Mouse (Mus musculus) lung, postnatal 14 days (tissue): ENCODE results near the gene Vdr.
"Not testable (repeated sequence)": the region's sequence is repeated elsewhere in the genome, so short reads cannot be mapped to it uniquely, and the experiment has no call there.

Experiments used
- DNase-seq: peaks from one replicate; pipeline ENCODE4 v3.0.0; 2021

Vdr gene

DNA sequence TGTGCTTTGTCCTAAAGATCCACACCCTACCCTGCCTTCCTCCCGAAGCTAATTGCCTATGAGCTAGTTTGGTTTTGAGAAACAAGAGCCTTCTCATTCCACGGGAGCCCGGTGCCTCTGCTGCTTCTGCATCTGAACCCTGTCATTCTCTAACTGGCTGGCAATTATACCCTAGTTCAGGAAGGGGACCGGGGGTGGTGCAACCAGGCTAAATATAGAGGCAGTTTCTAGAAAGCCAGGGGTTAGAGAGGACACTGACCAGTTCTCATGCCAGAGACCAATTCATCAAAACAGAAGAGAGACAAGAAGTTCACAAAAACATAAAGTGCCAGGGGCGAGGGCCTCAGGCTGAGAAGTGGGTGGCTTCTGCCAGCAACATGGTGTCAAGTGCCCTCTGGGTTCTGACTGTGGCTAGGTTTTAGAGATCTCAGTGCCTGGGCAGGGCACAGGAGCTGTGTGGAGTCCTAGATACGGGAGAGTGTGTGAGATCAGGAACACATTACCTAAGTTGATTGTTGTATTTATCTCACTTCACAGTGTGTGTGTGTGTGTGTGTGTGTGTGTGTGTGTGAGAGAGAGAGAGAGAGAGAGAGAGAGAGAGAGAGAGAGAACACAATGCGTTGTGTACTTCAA, 31.6 kb downstream of the Vdr start:
- no peak for DNase-seq

DNA sequence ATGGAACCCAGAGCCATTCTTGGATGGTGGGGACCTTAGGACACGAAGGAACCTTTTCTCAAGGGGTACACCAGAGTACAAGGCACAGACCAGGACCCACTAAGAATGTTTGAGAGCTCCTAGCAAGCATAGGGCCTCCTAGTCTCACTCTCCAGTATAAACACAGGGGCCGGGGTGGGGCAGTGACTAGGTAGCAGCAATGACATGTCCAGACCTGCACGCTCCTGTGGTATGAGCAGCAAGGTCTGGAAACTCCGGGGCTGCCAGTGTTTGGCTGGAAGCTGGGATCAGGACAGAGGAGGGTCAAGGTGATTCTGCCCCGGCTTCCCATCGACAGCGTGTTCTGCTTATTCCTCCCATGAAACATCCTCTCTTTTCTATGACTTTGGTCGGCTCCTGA, 34.6 kb downstream of the Vdr start:
- no peak for DNase-seq

DNA sequence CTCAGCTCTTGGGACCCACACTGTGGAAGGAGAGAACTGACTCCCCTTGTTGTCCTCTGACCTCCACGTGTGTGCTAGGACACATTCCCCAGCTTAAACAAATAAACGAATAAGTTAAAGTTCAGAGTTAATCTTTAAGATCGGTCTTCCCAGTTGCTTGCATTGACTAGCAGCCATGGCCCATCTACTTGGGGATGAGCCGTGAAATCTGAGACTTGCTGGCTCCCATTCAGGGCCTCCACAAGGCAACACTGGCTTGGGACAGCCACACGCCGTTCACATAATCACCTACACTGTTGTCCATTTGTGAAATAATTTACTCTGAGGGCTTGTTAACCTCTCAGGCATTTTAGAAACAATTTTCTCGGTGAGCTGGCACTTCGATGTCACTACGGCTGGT, 36.7 kb downstream of the Vdr start:
- DNase-seq: no peak

DNA sequence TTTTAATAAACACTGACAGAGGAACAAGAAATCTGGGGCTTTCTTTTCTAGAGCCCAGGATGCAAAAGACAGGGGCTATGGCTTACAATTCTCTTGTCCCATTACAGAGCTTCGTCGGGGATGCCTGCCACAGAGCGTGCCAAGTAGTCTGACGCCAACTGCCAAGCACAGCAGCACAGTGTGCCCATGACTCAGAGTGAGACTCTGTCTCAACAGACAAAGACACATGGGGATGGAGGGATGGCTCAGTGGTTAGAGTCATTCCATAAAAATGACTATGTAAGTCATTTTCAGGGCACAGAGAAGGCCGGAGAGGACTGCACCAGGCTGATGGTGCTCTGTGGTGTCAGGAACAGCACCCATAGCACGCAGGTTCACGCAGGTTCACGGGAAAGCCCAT, 38.3 kb downstream of the Vdr start:
- no peak for DNase-seq

DNA sequence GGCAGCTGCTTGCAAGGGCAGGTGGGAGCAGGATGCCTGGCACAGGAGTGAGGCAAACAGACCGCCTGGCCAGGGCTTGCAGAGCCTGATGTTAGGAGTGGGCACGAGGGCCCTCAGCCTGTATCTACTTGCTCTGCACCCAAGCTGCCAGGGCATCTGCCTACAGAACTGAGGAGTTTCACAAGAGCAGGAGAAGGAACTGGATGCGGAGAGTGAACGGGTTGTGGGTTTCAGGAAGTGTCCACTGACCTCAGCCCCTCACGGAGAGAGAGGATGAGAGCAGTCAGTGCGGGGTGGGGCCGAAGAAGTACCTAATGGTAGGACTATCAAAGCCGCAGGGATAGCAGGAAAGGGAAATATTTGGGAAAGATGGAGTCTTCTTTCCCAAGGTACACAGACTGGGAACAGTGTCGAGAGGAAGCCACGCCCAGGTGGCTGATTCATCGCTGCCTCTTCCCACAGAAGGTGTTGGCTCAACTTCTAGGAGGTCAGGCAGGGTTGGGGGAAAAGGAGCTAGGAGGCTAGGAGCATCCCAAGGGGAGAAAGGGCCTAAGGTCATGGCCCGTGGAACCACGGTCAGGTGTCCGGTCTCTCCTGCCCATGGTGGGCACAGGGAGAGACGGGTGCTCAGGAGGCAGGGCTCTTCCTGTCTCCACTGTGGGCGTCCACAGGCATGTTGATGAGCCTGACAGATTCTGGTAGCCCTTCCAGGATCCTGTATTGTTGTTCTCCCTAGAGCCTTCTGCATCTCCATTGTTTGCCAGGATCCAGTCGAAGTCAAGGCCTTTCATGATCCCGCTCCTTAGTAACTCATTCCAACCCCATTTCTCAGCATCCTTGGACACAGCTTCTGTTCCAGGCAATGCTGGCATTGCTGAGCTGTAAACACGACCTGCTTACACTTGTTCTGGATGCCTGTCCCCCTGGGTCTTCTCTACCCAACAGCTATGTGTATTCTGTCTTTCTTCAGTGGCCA, 39.1 kb downstream of the Vdr start:
- DNase-seq: no peak

DNA sequence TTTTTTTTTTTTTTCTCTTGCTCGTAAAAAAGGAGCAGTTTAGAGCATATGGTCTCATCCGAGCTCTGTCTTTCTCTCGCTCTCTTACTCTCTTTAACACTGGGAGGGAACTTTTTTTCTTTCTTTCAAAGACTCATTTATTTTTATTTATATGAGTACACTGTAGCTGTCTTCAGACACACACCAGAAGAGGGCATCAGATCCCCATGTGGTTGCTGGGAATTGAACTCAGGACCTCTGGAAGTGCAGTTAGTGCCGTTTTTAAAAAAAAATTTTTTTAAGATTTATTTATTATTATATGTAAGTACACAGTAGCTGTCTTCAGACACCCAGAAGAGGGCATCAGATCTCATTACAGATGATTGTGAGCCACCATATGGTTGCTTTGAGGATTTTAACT, 40.3 kb downstream of the Vdr start:
- not testable (repeated sequence) for DNase-seq

DNA sequence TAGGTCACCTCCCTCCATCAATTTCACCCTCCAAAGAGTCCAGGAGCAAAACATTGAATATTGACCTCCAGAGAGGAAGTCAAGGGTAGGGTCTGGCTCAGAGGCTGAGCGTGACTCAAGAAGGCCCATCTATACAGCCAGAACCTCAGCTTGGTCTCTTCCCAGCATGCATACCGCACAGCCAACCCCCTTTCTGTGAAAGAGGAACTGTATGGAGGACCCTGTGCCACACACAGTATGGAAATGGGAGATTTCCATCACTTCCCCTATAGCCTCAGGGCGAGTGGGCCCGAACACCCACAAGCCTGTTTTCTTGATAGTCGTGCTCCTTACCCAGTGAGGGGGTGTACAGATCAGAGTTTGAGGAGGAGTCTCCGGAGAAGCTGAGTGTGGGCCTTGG, 41.4 kb downstream of the Vdr start:
- no peak for DNase-seq

DNA sequence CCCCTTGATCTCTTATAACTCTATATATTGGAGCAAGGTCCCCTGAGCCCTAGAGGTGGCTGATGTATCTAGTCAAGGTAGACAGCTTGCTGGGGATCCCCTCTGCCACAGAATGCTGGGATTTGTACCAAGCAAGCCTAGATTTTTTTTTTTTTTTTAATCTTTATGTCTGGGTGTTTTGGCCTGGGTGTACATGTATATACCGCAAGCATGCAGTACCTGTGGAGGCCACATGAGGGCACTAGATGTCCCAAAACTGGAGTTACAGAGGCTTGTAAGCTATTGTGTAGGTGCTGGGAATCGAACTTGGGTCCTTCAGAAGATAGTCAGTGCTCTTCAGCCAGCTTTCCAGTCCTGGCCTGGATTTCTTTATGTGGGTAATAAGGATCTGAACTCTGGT, 44.4 kb downstream of the Vdr start:
- no peak for DNase-seq

DNA sequence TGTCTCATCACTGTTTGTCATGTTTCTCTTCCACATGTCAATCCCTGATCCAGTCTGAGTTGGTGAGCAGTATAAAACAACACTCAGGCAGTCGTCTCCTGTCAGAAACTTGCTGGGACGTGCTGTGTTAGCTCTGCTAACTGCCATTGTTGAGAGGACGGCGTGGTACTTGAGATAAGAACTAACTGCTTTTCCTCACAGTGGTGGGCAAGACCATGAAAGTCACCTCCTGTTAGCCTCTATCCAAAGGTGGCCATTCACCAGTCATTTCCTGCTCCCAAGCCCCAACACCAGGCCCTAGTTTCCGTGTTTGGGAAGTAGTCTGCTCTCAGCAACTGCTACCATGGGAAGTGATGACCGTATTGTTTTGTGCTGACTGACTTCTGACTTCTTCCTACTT, 45.3 kb downstream of the Vdr start:
- DNase-seq: no peak

DNA sequence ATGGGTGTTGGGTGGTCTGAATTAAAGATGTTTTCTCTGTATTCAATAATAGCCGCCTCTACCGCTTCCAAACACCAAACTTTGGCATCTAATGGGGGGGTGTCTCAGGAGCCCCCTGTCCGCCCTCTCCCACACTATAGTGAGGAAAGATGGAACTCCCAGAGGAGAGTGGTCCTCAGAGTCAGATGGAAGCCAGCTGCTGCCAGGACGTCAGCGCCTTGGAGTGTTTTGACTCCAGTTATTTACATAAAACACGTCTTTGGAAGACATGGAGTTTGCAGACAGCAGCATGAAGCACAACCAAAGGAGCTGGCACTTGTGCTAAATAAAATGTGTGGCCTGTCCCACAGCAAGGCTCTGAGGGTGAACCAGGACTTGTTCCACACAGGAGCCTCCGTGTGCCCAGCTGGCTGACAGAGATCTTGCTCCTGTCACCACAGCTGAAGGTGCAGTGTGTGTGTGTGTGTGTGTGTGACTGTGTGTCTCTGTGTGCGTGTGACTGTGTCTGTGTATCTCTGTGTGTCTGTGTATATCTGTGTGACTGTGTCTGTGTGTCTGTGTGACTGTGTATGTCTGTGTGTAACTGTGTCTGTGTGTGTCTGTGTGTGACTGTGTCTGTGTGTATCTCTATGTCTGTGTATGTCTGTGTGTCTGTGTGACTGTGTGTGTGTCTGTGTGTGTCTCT, 45.9 kb downstream of the Vdr start:
- DNase-seq: no peak

DNA sequence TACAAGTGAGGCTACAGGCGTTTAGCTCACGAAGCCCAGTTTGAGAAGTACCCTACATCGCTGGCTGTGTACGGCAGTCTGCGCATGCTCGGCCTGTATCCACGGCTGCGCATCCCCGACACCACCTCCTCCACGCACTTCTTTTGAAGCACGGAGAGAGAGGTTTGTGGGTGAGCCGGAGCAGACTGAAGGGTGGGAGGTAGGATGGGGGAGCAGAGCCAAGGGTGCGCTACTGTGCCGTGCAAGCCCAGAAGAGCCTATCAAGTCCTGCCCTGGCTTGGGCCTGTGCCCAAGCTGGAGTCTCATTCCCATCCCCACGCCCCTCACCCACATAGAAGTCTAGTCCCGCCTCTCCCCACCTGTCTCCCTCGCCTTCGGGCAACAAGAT, 46.9 kb downstream of the Vdr start:
- no peak for DNase-seq

DNA sequence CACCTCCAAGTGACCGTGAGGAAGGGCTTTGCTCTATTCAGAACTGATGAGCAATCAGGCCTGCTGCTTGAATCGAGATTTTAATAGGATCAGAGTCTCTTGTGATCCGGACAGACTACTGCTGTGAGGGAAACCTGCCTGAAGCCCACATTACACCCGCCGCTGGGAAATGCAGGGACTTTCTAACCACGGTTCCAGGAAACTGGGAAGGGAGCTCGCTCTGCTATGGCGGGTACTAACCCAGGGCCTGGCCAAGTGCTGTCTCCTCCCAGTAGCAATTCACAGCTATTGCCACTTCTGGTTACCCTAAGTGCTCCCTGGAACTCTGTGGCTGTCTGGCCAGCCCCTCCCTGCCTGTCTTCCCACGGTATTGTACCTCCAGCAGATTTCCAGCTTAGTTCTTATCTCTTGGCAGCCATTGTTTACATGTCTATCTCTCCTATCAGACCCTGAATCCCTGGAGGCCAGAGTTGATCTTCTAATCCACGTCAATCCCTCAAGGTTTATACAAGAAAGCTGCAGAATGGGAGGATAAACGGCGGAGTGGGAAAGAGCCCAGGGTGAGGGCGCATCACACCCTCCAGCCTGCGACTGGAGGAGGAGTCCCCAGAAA, 47.4 kb downstream of the Vdr start:
- no peak for DNase-seq

DNA sequence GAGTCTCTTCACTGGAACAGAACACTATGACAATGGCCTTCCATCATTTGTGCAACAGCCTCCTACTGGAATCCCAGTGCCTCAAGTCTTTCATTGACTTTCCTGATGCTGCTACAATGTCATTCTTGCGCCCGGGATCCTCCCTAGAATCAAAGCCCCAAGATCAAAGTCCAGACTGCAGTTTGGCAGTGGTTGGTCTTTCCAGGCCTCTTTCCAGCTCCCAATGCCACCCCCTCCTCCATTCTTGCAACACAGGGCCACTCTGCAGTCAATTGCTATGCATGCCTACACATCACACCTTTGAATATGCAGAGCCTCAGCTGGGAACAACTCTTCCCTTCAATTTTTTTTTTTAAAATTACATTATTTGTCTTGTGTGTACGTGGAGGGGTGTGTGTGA, 50.1 kb downstream of the Vdr start:
- no peak for DNase-seq

DNA sequence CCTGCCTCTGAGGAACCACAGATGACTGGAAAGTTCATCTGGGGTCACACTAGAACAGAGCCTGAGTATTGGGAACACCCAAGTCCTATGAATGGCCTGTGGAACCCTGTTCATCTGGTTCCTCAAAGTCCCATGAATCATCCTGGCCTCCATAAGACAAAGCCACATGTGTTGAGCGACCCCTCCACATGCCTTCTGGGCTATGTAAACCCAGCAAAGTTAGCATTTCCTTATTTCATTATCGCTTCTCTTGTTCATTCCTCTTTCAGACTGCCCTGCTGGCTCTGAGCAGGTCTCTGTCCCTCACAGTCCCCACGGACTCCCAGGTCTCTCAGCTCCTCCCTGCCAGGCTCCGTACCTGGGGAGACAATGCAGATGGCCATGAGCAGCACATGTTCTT, 52.0 kb downstream of the Vdr start:
- no peak for DNase-seq

DNA sequence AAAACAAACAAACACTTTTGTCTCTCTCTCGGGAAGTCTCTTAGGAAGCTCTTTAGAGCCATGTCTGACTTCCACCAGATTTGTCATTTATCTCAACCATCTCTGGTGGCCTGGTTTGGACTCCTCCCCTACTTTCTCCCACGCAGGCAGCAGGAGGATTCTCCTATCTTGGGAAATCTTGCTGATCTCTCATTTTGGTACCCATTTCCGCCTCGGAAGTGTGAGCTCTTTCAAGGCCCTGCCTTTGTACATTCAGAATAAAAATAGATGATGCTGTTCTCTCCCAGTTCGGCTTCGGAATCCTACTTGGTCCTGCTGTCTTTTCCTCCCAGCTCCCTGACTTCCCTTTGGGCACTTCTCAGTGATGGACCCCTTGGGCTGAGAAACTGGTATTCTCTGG, 55.9 kb downstream of the Vdr start:
- DNase-seq: no peak

DNA sequence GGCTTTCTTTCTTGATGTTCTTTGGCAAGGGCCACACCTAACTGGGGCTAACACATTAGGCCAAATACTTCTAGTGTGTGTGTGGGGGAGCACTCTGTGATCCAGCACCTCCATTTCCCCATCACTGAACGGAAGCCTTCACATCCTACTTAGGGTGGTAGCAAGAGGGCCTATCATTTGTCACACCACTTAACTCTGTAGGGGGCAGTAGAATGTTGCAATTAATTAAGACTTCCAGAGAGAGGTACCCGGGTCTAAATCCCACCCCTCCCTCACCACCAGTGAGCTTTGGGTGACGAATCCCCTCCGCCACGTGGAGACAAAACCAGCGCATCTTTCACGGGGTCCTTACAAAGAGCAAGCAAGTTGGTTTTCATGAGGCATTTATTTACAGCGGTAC, 56.4 kb downstream of the Vdr start:
- DNase-seq: no peak

DNA sequence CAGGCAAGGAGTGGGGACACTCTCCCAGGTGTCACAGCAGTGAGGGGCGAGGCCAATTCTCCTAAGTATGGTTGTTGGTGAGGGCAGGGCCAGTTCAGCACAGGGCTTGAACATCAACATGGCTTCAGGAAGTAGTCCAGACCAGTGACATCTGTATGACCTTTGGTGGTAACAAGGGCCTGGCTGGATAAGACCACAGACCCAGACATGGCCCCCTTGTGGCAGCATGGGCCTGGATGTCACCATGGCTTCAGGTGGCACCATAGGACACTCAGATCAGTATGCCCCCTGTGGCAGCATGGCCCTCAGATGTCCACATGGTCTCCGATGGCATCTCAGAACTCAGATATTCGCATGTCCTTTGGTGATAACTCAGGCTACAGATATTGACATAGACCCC, 58.1 kb downstream of the Vdr start:
- no peak for DNase-seq

DNA sequence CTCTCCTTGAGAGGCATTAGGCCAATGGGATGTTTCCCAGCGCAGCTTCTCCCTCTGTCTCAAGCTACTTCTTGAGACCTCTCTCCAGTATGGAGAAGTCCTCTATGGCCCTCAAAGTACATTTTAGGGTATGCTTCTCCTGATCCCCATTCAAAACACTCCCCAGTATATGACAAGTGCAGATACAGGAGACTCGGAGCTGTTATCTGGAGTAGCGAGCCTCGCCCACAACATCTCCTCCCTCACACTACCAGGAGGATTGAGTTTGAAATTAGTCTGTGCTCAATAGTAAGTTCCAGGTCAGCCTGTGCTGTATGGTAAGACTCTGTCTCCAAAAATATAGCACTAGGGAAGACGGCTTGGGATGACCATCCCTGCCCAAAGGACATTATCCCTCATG, 59.4 kb downstream of the Vdr start:
- DNase-seq: no peak

DNA sequence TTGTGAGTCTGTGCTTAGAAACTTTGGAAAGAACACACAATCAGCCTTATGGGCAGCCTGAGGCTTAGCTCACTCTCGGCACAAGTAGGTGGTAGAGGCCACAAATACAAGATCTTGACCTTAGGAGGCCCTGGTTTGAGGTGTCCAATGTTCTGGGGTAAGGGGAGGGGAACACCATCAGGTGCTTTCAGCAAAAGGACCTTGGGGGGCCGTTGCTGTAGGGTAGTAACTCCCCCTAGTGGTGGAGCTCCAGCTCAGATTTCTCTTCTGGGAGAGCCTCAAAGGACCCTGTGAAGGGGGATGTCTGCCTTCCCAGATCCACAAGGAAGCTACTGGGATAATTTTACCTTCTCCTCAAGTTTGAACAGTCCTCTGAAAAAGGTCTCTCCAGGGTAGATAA, 60.0 kb downstream of the Vdr start:
- DNase-seq: peak; percentile 41

DNA sequence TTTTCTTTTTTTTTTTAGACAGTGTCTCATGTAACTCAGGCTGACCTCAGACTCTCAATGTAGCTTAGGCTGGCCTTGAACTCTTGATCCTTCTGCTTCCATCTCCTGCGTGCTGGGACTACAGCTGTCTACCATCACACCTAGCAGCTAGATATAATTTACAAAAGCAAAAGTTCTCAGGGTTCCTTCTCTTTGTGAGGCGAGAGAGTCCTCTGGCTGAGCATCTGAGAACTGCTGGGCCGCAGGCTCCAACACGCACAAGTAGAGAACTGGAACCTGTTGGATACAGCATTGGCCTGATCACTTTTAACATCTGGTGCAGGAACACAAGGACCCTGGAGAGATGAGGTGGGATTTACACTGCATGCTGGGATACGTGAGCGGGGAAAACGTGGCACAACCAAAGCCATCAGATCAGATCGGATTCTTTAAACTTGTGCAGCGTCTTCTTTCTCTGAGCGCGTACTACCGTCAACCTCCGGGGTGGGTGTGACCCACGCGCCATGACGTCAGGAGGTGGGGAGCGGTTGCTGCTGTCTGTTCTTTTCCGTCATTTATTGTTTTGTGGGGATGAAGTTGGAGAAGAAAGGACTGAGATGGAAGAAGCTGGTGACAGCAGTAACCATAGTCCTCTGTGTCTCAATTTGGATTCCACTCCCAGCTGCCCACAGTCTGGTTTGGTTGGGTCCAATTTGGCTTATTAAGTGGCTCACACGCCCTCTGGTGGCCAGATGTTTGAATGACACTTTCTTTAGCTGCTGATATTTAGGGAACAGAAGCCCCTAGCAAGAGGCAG, 61.1 kb downstream of the Vdr start:
- peak; percentile 90 for DNase-seq

DNA sequence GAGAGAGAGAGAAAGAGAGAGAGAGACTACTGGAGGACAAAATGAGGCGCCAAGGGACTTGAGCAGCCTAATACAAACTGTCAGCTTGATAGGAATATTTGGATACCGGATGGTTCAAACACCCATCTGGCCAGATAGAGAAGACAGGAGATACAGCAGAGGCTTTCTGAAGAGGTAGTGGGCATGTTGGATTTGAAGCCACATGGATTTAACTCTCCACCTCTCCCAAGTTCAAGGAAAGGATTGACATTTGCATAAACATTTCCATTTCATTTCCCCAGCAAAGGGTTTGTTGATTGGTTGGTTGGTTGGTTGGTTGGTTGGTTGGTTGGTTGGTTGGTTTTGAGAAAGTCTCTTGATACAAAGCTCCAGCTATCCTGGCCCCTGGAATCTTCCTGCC, 62.6 kb downstream of the Vdr start:
- no peak for DNase-seq

DNA sequence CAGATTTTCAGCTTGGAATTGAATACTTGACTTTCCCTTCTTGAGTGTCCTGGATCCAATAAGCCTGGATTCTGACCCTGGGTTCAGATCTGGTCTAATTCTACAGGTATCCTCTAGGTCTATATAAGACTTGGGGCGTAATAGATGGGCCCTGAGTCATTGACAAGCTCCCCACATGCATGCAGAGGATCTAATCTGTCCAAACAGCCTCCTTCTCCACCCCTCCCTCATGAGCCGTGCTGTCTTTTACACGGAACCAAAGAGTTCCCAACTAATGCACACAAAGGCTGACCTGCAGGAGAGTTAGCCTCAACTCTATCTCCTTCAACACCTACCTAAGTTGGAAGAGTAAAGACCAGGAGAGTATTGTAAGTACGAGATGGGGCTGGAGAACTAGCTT, 63.1 kb downstream of the Vdr start:
- no peak for DNase-seq
